Mouse (Mus musculus): ENCODE data around the gene Setd3.
A peak's percentile ranks its signal among the peaks of the same experiment; 100 is the strongest.

Setd3 gene

DNA sequence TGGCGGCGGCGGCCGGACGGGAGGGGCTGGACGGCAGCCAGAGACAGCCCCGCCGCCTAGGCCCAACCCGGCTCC is at the start of gene Setd3:
Setd3 (minus strand) TSS at position 69 of the 75 bp plus-strand sequence.
- DNase-seq (ENCODE audit: low spot score in 2 of 2): no peak

DNA sequence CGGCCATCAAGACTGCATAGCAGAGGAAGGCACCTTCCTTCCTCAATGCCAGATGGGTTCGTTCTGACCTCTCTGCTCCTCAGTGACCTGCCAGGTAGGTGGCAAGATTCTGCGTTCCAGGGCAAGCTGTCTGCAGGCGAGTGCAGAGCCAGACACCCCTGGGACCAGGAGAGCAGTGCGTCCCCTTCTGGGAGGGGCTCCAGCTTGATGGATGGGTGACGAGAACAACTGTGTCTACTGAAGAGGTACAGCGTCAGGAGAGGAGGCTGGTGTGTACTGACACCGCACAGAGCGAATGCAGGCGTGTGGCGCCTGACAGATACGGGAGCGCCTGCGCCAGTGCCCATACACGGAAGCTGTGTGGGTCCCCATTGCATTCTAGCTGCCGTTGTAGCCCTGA is 48.4 kb upstream of the Setd3 start:
- no peak for DNase-seq (ENCODE audit: low spot score in 2 of 2)

DNA sequence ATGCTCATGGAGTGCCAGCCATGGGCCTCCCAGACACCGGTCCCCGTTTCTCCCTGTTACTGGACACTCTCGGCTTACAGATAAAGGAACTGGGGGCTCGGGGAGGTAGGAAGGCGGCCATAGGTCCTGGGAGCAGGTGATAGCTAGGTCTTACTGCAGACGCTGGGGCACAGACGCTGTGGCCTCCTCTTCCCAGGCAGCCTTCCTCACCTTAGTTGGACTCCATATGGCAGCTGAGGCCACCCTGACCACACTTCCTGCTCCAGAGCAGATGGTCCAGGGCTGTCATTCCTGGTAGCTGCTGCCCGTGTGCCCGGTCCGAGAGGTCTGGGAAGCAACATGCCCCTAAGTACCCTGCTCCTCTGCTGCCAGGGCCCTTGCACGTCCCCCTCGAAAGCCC is 47.8 kb upstream of the Setd3 start:
- DNase-seq (ENCODE audit: low spot score in 2 of 2): no peak

DNA sequence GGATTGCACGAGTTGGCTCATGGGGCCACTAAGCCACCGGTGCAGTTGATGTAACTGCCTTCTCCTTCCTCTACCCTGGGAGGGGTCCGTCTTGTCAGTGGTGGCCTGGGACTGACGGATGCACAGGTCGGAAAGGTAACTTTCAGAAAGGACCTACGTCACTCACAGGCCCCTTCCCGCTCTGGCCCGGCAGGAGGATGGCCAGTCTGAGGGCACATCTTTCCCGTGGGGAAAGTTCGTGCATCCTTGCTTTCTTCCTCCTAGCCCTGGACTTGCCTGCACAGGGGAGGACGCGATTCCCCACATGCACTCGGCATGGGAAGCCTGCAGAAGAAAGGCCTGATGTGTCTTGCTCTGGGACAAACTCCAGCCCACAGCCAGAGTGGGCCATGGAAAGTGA is 47.1 kb upstream of the Setd3 start:
- DNase-seq (ENCODE audit: low spot score in 2 of 2): no peak

DNA sequence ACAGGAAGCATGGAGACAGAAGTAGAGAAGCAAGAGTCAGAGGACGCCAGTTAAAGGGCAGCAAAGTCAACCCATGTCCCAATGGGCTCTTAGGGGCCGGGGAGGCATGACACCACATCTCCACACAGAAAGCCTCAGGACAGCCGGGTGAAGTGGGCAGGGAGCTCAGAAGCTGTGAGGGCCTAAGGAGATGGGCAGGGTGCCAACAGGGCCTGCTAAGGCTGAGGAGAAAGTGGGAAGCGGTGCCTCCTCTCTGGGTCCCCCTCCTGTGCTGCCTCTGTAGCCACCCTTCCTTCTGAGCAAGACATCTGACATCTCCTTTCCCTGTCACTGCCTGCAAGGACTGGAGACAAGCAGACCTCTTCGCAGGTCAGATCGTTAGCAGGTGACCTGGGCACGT is 46.7 kb upstream of the Setd3 start:
- DNase-seq (ENCODE audit: low spot score in 2 of 2): no peak

DNA sequence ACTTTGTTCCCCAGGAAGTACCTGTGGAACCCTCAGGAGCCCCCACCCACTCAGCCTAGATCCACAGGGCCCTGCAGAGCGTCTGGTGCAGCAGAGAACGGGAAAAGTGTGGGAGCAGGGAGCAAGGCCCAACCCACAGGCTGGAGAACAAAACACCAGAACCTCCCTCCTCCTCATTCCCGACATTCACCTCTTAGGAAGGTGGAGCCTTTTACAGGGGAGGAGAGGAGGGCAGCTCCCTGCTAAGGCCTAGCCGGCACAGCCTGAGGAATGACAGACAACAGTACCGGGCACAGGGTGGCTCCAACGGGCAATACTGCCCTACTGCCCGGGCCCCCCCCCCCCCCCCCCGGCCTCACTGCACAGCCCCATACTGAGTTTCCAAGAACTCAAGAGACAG is 44.2 kb upstream of the Setd3 start:
- DNase-seq (ENCODE audit: low spot score in 2 of 2): peak in 1 of 2 experiments; percentile 31

DNA sequence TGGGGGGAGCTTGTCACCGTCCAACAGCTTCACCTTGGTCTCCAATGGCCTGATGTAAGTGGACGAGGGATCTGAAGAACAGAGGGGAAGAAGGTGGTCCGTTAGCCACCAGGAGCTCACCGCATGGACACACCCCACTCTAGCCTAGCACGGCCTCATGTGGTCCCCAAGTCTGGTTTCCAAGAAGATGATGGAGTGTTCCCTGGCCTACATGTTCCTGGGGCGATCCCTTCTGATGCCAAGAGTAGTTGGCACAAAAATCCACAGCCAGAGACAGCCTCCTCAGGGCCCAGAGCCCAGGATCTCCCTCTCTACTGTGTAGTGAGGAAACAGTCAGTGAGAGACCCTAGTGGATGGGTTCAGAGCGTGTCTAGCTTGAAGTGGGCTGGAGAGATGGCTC is 42.6 kb upstream of the Setd3 start:
- DNase-seq (ENCODE audit: low spot score in 2 of 2): no peak

DNA sequence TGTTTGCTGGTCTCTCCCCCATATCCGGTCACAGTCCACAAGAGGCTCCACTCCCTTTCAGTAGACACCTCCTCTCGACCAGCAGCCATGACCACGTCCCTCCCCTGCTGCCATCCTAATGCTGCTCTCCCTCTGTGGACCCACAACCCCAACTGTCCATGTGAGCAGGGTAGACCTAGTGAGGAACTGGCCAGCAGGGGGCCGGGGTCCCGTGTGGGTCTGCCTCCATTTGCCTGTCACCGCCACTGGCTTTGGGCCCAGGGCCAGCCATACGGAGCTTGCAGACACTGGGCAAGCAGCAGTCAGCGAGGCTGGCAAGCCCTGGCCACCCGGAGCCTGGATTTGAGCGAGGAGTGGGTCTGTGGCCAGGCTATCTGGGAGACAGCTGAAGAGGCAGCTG is 42.1 kb upstream of the Setd3 start:
- no peak for DNase-seq (ENCODE audit: low spot score in 2 of 2)

DNA sequence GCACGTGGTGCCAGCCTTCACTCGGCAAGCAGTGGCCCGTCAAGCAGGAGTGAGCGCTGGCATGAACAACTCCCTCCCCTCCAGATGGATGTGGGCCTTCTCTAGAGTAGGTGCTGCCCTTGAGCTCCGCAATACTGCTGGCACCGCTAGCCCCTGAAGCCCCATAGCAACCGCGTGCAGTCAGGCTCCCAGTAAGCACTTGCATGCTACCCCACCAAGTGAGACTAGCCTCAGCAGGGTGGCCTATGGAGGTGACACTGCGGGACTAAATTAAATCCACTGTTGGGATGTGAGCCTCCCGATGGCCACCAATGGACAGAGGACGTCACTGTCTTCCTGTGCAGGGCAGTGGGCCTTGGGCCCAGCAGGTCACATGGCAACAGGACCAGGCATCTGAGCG is 41.5 kb upstream of the Setd3 start:
- no peak for DNase-seq (ENCODE audit: low spot score in 2 of 2)

DNA sequence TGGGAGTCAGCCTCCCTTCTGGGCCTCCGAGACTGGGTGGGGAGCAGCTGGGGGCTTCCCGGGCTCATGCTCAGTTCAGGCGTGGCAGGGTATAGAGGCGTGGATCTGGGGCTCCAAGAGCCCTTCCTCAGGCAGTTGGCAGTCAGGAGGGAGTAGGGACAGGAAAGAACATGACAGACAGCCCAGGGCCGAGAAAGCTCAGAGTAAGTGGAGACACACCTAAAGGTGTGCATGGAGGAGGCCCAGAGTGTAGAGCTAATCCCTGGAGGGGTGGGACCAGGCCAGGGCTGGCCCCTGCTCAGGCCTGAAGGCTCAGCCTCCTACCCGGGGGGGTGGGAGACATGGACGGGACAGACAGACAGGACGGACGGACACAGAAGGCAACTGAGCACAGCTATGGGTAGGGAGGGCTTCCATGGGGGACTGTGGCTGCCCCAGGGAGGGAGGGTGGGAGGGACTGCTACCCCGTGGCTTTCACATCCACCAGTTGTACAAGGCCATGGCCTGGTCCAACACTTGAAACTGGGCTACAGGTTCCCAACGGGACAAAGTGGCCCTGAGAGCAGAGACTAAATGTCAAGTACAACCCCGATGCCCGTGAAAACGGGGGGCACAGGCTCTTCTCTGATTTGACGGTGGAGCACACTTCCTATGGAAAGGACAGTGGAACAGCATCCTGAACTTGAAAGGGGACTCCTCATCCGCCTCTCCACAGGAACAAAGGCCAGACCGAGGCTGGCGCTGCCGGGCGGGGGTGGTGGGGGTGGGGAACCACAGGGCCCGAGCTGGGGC is 40.9 kb upstream of the Setd3 start:
- no peak for DNase-seq (ENCODE audit: low spot score in 2 of 2)

DNA sequence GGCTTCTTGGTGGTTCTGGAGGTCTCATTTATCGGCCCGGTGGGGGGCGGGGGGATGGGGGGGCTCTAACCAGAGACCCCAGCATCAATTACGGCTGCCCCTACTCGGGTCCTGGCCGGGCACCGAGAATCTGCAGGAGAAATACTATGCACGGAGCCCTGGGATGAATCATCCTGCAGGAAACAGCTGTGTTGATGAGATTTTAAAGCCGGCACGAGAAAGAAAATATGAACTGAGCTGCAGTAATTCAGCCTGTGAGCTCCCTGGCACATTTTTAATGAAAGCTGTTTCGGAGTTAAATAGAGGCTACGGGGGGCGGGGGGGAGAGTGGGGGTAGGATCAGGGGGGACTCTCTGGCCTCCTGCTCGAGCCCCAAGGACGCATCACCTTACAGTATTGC is 40.0 kb upstream of the Setd3 start:
- DNase-seq (ENCODE audit: low spot score in 2 of 2): no peak

DNA sequence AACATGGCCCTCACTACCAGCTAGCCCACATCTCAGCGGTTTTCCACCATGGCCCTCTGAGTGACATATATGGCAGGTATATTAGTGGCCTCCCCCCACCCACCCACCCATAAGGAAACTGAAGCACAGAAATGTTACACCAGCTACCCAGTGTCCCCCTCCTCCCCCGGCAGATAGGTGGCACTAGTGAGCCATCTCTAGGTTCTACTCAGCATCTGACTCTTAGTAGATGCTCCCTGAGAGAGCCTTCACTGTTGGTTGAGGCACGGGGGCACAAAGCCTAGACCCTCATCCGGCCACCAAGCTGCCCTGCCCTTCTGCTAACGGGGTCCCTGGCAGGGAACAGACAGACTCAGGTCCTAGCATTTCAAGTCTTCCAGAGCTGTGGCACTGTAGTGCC is 38.5 kb upstream of the Setd3 start:
- peak in 1 of 2 experiments; percentile 52 for DNase-seq (ENCODE audit: low spot score in 2 of 2)

DNA sequence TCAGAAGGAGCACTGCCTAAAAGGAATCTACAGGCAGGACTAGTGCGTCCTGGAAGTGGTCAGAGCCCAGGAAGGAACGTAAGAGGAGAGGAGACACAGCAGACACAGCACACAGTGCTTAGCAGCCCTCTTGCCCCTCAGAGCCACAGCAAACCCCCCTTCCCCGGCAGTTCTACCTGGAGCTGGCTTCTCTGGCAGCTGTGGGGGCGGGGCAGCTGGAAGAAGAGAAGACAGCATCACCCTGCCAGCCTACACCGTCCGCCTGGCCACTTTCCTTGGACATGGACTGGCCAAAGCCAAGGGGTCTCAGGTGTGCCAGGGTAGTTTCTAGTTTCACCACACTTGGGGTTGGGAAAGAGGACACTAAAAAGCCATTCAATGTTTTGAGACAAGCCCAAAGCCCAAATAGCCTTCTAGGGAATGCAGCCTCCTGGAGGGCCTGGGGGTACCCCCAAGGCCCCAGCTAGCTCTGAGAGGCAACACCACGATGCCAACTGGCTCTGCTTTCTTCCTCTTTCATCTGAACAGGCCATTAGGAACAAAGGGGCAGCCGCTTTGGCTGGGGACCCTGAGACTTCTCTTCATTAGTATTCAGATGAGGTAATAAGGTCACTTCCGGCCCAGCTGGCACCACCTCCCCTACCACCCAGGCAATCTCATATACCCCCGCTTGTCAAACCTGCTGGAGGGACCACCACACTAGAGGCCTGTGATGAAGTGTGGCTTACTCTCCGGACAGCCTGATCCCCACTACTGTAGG is 37.7 kb upstream of the Setd3 start:
- DNase-seq (ENCODE audit: low spot score in 2 of 2): no peak

DNA sequence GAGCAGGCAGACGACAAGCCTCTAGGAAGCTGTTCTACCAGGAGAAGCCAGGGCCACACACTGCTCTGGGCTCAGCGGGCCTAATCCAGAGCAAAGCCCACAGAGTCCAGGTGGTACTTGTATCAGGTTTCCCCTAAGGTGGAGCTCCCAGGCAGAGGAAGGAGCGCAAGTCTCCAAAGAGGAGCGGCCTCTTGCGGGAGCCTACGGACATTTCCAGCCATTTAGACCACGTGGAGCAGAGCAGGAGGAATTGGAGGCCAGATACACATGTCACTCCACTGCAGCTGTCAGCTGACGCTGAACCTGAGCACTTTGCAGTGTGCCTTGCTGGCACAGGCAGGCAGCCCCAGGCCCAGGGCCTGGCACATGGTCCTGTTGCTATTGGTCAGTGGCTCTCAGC is 36.0 kb upstream of the Setd3 start:
- DNase-seq (ENCODE audit: low spot score in 2 of 2): no peak

DNA sequence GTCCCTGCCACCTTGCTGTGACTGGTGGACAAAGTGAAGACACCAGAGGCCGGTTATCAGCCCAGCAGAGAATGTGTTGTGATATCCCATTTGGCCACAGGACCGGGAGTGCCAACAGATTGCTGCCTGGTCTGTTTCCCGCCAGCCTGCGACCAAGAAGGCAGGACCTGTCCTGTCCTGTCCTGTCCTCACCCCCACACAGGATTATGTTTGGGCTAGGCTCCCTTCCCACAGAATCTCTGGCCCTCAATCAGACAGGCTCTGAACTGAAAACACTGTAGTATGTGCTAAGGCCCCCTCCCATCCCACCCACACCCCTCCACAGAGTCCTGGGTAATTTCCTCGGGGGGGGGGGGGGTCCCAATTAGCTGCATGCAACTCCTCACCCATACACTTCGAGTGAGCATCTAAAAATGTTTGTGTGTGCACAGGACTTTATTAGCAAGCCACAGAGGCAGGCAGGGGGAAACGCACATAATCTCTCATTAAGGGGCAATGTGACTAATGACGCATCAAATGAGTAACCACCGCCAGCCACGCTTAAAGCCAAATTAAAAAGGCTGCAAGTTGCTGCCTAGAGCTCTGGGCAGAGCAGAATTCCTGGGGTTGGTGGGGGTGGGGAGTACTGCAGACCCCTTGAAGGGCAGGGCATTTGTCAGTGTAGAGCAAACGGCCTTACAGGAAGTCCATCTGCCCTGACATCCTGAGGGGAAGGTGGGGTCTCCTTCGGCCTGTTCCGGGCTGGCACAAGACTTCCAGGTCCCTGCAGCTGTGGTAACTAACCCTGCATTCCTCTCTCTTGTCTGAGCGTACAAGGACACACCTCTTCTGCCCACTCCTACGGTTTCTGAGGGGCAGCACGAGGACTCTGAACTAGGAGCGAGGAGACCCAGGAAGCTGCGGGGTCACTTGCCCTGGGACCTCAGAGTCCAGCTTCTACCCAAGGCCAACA is 34.3 kb upstream of the Setd3 start:
- DNase-seq (ENCODE audit: low spot score in 2 of 2): no peak

DNA sequence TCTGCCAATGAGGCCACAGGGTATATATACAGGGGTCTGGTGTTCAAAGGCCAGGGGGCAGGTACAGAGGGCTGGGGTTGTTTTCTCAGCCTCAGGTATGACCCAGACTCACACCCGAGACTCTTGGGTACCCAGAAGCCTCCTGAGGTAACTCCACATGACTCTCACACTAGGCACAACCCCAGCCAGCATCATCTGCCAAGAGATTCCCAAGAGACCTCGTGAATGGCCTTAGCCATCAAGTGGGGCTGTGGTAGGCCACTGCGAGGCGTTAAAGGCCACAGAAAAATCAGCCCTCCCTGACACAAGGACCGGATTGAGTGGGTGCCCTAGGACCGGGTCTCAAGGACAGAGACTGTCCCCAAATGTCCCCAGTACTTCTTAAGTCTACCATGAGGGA is 33.4 kb upstream of the Setd3 start:
- DNase-seq (ENCODE audit: low spot score in 2 of 2): no peak

DNA sequence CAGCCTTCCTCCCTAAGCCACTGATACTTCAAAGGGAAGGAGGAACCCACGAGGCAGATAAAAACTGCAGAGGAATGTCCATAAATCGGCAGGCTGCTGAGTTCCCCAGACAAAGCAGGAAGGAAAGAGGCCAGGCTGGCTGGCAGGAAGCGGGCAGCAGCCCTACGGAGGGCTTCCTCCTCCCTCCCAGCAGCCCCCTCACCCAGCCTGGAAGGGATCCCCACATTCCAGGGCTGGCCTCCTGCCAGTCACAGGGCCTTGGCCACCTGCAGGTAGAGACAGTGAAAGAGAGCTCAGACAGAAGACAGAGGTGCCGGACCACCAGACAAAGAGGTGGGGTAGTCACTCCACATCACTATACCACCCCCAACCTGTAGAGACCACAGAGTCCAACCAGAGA is 33.0 kb upstream of the Setd3 start:
- DNase-seq (ENCODE audit: low spot score in 2 of 2): no peak

DNA sequence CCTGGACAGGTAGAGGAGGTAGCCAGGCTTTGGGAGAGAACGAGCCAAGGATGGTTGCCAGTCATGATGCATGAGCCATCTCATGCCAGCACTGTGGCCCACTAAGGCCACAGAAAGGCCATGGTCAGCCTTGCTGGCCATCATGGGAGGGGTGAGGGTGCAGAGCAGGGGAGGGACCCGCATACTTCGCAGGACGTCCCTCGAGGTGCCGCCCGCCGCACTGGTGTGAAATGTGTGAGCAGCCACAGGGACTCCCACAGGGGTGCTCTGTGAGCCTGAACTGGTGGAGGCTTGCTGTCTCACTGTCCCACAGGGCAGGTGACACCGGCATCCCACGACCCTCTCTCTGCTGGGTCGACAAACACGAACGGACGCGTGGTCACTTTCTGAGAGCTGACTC is 31.5 kb upstream of the Setd3 start:
- DNase-seq (ENCODE audit: low spot score in 2 of 2): no peak

DNA sequence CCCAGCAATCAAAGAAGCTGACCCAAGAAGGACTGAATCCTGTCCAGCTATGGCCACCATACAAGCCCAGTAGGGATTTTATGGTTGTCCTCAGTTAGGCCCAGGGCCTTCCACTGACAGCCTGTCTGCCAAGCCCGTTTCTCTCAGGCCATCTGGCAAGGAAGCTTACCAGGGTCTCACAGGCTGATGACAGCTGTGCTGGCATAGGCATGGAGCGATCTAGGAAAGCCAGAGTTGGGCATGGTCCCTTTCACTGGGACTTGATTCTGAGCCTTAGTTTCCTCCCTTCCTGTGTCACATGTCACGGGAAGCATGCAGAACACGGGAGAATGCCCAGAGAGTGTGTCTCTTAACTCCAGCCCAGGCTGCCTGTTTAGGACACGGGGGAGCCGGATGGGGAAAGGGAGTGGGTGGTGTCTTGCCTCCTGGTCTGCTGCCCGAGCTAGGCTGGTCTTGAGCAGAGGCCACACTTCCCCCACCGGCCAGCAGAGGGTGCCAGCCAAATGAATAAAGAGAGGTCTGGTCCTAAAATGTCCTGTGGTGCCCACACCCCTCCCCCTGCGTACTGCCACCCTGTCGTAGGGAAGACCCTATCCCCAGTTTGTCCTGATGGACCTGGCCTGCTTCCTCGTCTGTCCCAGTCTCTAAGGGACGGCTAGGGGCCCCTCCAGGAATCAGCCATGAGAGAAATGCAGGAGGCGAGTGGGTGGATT is 29.8 kb upstream of the Setd3 start:
- DNase-seq (ENCODE audit: low spot score in 2 of 2): peak; percentile 60 to 73

DNA sequence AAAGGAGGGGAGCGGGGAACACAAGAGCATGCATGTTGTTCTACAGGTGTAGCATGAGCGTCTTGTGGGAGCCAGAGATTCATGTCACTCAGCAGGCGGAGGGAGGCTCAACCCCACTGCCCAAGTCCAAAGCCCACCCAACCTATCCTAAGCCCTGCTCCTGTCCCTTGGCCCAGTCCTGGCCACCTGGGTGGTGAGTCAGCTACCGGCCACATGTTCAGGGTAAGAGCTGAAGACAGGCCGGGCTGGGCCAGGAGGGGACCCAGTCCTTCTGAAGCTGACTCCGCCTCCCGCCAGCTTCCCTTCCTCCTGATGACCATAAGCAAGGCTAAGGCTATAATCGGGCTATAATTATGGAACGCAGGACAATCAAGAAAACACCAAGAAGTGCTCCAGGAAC is 29.1 kb upstream of the Setd3 start:
- no peak for DNase-seq (ENCODE audit: low spot score in 2 of 2)

DNA sequence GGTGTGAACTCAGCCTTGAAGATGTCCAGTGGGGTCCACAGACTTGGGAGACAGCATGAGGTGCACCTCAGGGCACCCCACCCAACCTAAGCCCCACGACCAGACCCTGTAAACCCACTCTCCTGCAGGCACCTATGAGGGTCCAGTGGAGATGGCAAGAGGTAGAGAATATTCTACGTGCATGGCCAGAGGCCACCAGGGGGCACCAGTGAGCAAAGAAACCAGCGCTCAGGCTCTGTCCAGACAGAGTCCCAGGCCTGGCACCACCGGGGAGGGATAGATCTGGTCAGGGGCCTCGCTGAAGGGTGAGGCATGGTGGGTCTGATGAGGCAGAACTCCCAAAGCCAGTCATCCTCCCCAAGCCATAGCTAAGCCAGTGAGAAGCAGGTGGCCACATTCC is 27.5 kb upstream of the Setd3 start:
- peak; percentile 57 to 67 for DNase-seq (ENCODE audit: low spot score in 2 of 2)

DNA sequence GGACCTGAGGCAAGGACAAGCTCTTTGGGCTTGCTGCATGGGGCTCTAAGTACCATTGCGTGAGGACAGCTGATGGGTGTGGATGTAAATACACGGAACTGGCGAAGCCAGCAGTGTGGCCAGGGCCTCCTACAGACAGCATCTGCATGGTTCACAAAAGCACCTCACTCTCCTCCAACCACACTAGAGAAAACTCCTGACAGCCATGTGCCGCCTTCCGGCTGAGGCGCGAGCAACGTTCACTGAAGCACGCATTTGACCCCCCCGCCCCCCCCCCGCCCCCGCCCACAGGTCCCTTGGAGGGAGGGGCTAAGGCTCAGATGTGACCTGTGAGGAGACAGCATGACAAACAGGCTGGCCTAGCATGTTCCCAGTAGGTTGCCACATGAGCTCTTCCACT is 25.9 kb upstream of the Setd3 start:
- DNase-seq (ENCODE audit: low spot score in 2 of 2): no peak
